Mouse (Mus musculus): ENCODE results near the gene Fuca1.

GRCm38 (mm10) chr4:135929828-135930227 is 9.3 kb downstream of the Fuca1 start:
- TF ChIP-seq CTCF (IDR thresholded peaks at IDR 0.05; ENCODE audit: insufficient read depth, low read depth, low read length) (no peak), POLR2A (IDR thresholded peaks at IDR 0.05; ENCODE audit: insufficient read depth, low read depth, low read length) (no peak)
